Mouse (Mus musculus): Measurements from ENCODE around the gene Rmnd5b. TPM values are rescaled to one million over a fixed set of nuclear protein-coding genes. Genes with fewer than 3 reads are reported as not detected.

The Rmnd5b gene
- 31.3 and 35.2 TPM in 2 replicates for polyA plus RNA-seq (2012; rRNA removed)

GRCm38 (mm10) chr11:51635525-51636322 is at the start of gene Rmnd5b:
TSS of gene Rmnd5b (minus strand) at chr11:51635896.

DNA sequence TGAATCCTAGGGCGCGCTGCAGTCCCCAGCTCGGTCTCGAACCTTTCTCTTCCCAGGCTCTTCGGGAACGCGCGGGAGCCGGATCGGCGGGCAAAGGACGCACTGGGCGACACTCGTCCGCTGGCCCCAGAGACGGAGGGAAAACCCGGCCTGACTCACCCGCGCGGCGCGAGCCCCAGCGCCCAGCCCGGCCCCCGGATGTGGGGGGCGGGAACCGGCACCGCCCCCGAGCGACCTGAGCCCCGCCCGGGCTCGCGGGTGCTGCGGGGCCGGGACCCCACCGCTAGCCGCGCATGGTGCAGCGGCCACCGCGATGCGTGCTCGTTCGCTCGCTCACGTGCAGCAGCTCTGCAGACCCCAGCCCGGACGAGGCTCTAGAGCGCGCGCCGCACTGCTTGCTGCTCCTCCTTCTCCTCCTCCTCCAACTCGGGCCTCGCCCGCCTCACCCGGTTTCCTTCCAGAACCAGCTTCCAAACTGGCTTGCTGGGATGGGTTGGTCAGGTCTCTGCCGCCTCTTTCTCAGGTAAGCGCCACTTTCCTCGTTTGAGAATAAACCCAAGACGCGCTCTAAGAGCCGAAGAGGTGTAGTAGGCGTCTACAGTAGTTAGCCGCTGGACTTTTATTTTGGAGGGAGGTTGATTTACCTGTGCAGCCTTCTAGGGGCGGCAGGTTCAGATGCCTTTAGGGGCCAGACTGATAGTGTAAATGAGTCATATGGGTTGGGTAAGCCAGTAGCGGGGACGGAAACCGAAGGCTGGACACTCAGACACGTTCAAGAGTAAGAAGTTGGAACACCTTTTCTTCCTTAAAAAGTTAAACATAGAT is 15.2 kb upstream of the Rmnd5b start, which contains the start of the genes N4bp3 and D930048N14Rik:
Gene N4bp3, minus strand, starts transcription at position 152 of the 825 bp plus-strand sequence.
Gene D930048N14Rik, plus strand, starts transcription at position 264 of the 825 bp plus-strand sequence.

GRCm38 (mm10) chr11:51619409-51620060 is 16.2 kb downstream of the Rmnd5b start, which contains the start of gene Nhp2:
TSS of gene Nhp2 (plus strand) at chr11:51619735.

DNA sequence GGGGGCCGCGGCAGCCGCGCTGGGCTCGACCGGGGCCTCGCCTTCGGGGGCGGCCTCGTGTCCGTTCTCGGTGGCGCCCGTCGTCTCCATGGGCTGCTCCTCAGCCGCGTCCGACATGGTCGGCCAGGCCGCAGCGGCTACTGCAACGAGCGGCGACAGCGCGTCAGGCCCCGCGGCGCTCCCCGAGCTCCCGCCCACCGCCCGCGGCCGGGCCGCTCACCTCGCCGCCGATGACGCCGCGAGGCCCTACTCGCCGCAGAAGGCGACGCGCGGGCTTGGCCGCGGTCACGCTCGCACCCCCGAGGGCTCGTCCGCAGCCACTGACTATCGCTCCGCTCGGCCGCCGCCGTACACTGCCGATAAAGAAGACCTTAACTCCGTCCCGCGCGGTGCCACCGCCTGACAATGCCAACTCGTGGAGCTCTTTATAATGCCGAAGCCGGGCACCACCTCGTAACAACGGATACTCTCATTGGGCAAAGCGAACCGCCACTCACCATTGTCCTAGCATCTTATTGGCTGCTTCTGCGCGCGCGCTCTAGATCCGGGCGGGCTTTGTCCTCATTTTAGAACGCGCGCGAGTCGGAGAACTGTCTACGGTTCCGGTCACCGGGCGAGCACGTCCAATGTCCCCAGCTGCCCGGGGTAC is 29.1 kb downstream of the Rmnd5b start, which contains the start of gene Hnrnpab:
Gene Hnrnpab, minus strand, starts transcription at position 401 of the 649 bp plus-strand sequence.

GRCm38 (mm10) chr11:51584431-51585248 is 51.1 kb downstream of the Rmnd5b start, which contains the start of gene Phykpl:
TSS of gene Phykpl (plus strand) at chr11:51584757.

Other genes starting within 250 kb of the Rmnd5b start
- gene Phykpl, start 51.1 kb downstream of the Rmnd5b start, polyA plus RNA-seq (2012; rRNA removed): 7.2 and 10.1 TPM in 2 replicates
- gene Hnrnpab, start 29.0 kb downstream of the Rmnd5b start, polyA plus RNA-seq (2012; rRNA removed): 737 and 915 TPM in 2 replicates
- 123 and 142 TPM in 2 replicates for gene Nhp2, start 16.2 kb downstream of the Rmnd5b start, polyA plus RNA-seq (2012; rRNA removed)
- gene N4bp3, start 14.9 kb upstream of the Rmnd5b start, polyA plus RNA-seq (2012; rRNA removed): 7.5 and 8.3 TPM in 2 replicates
- 1.2 and 3.3 TPM in 2 replicates for gene D930048N14Rik, start 15.1 kb upstream of the Rmnd5b start, polyA plus RNA-seq (2012; rRNA removed)
- gene 0610009B22Rik, start 53.0 kb upstream of the Rmnd5b start, polyA plus RNA-seq (2012; rRNA removed): 23.7 and 51.7 TPM in 2 replicates
- 5.7 and 10.7 TPM in 2 replicates for gene Sec24a, start 127.7 kb upstream of the Rmnd5b start, polyA plus RNA-seq (2012; rRNA removed)
- 40.0 and 64.0 TPM in 2 replicates for gene Sar1b, start 127.8 kb upstream of the Rmnd5b start, polyA plus RNA-seq (2012; rRNA removed)
- 0.84 and 1.3 TPM in 2 replicates for gene Jade2, start 221.8 kb upstream of the Rmnd5b start, polyA plus RNA-seq (2012; rRNA removed)

All from central nervous system, embryonic 11.5 days (tissue).